Mouse (Mus musculus): ENCODE measurements around the gene Inpp4b. TPM values are rescaled to one million over a fixed set of nuclear protein-coding genes. Genes with fewer than 3 reads are reported as not detected.
A peak's percentile ranks its signal among the peaks of the same experiment; 100 is the strongest.

Gene Inpp4b
- polyA plus RNA-seq (2015; fragmentation: Nextera tagmentation; extraction: Ambion mirVana): 3.2 and 3.5 TPM in 2 replicates

GRCm38 (mm10) chr8:81342236-81342998 is at the start of gene Inpp4b:
TSS of gene Inpp4b (plus strand) at chr8:81342556.
- TF ChIP-seq CTCF (IDR thresholded peaks at IDR 0.05; ENCODE audit: low read depth) (no peak), EP300 (optimal IDR thresholded peaks at IDR 0.05) (no peak)
- H3K27ac ChIP-seq (replicated peaks): no peak within 1 kb of the TSS
- H3K27me3 ChIP-seq (ENCODE audit: control insufficient read depth, insufficient read depth, low read length): no peaks in the 10 kb centered on the region
- H3K4me1 ChIP-seq (replicated peaks; ENCODE audit: control insufficient read depth, insufficient read depth): 0 out of 2 replicates have a peak, but pooled peaks cover 2% of the 10 kb centered on the region
- 1% methylated on average over 43 of the region's 46 CpGs for WGBS
- peak; percentile 49 for DNase-seq (ENCODE audit: low spot score)
- peak within 1 kb of the TSS; percentile 54 for H3K4me3 ChIP-seq (ENCODE audit: low read depth, low read length)
- H3K36me3 ChIP-seq (ENCODE audit: control insufficient read depth, insufficient read depth, low read length): no peaks in the 10 kb centered on the region
- no peaks in the 10 kb centered on the region for H3K9me3 ChIP-seq (ENCODE audit: control insufficient read depth, low read length)
- H3K9ac ChIP-seq (ENCODE audit: low read length): peak within 1 kb of the TSS; percentile 53
- ATAC-seq (ENCODE audit: low FRiP score, low TSS enrichment): peak; percentile 72
- H3K4me2 ChIP-seq (replicated peaks; ENCODE audit: low read depth): peak within 1 kb of the TSS; percentile 92

GRCm38 (mm10) chr8:81335250-81335649 is 7.1 kb upstream of the Inpp4b start:
- Histone ChIP-seq H3K27me3 (ENCODE audit: control insufficient read depth, insufficient read depth, low read length) (no peaks in the 10 kb centered on the region), H3K4me2 (replicated peaks; ENCODE audit: low read depth) (no peak overlapping the region), H3K27ac (replicated peaks) (no peak overlapping the region), H3K4me3 (ENCODE audit: low read depth, low read length) (no peak overlapping the region), H3K4me1 (replicated peaks; ENCODE audit: control insufficient read depth, insufficient read depth) (no peaks in the 10 kb centered on the region), H3K9me3 (ENCODE audit: control insufficient read depth, low read length) (no peaks in the 10 kb centered on the region), H3K9ac (ENCODE audit: low read length) (no peak overlapping the region), H3K36me3 (ENCODE audit: control insufficient read depth, insufficient read depth, low read length) (no peaks in the 10 kb centered on the region)
- TF ChIP-seq EP300 (optimal IDR thresholded peaks at IDR 0.05) (no peak), CTCF (IDR thresholded peaks at IDR 0.05; ENCODE audit: low read depth) (no peak)
- no peak for ATAC-seq (ENCODE audit: low FRiP score, low TSS enrichment)
- 75% methylated on average over 2 of the region's 2 CpGs for WGBS
- no peak for DNase-seq (ENCODE audit: low spot score)

- H3K4me2 ChIP-seq (replicated peaks; ENCODE audit: low read depth): peak overlapping the region; percentile 92
- H3K9me3 ChIP-seq (ENCODE audit: control insufficient read depth, low read length): no peaks in the 10 kb centered on the region
- no peak overlapping the region for H3K9ac ChIP-seq (ENCODE audit: low read length)
- DNase-seq (ENCODE audit: low spot score): no peak
- H3K36me3 ChIP-seq (ENCODE audit: control insufficient read depth, insufficient read depth, low read length): no peaks in the 10 kb centered on the region
- no peak for ATAC-seq (ENCODE audit: low FRiP score, low TSS enrichment)
- H3K4me1 ChIP-seq (replicated peaks; ENCODE audit: control insufficient read depth, insufficient read depth): 0 out of 2 replicates have a peak, but pooled peaks cover 2% of the 10 kb centered on the region
- 47% methylated on average over 5 of the region's 5 CpGs for WGBS
- no peak overlapping the region for H3K27ac ChIP-seq (replicated peaks)
- H3K27me3 ChIP-seq (ENCODE audit: control insufficient read depth, insufficient read depth, low read length): no peaks in the 10 kb centered on the region
- TF ChIP-seq EP300 (optimal IDR thresholded peaks at IDR 0.05): no peak
- TF ChIP-seq CTCF (IDR thresholded peaks at IDR 0.05; ENCODE audit: low read depth): no peak
- H3K4me3 ChIP-seq (ENCODE audit: low read depth, low read length): no peak overlapping the region
Measured at GRCm38 (mm10) chr8:81341191-81341590, 1.2 kb upstream of the Inpp4b start.

- TF ChIP-seq EP300 (optimal IDR thresholded peaks at IDR 0.05) (no peak), CTCF (IDR thresholded peaks at IDR 0.05; ENCODE audit: low read depth) (peak; percentile 63)
- WGBS: under 1% methylated on average over 18 of the region's 23 CpGs
- Histone ChIP-seq H3K9me3 (ENCODE audit: control insufficient read depth, low read length) (no peaks in the 10 kb centered on the region), H3K27me3 (ENCODE audit: control insufficient read depth, insufficient read depth, low read length) (no peaks in the 10 kb centered on the region), H3K4me2 (replicated peaks; ENCODE audit: low read depth) (peak overlapping the region; percentile 92), H3K36me3 (ENCODE audit: control insufficient read depth, insufficient read depth, low read length) (no peaks in the 10 kb centered on the region), H3K4me1 (replicated peaks; ENCODE audit: control insufficient read depth, insufficient read depth) (0 out of 2 replicates have a peak, but pooled peaks cover 2% of the 10 kb centered on the region), H3K4me3 (ENCODE audit: low read depth, low read length) (peak overlapping the region; percentile 54), H3K9ac (ENCODE audit: low read length) (peak overlapping the region; percentile 53), H3K27ac (replicated peaks) (no peak overlapping the region)
- peak; percentile 64 for ATAC-seq (ENCODE audit: low FRiP score, low TSS enrichment)
- DNase-seq (ENCODE audit: low spot score): peak; percentile 66
Measured at GRCm38 (mm10) chr8:81341591-81342235, 643 bp upstream of the Inpp4b start.

- Histone ChIP-seq H3K4me1 (replicated peaks; ENCODE audit: control insufficient read depth, insufficient read depth) (0 out of 2 replicates have a peak, but pooled peaks cover 2% of the 10 kb centered on the region), H3K27ac (replicated peaks) (no peak overlapping the region), H3K36me3 (ENCODE audit: control insufficient read depth, insufficient read depth, low read length) (no peaks in the 10 kb centered on the region), H3K4me3 (ENCODE audit: low read depth, low read length) (peak overlapping the region; percentile 54), H3K4me2 (replicated peaks; ENCODE audit: low read depth) (peak overlapping the region; percentile 92), H3K9me3 (ENCODE audit: control insufficient read depth, low read length) (no peaks in the 10 kb centered on the region), H3K27me3 (ENCODE audit: control insufficient read depth, insufficient read depth, low read length) (no peaks in the 10 kb centered on the region), H3K9ac (ENCODE audit: low read length) (peak overlapping the region; percentile 53; the same call in 1 of the 2 replicates)
- 37% methylated on average over 3 of the region's 3 CpGs for WGBS
- no peak for TF ChIP-seq CTCF (IDR thresholded peaks at IDR 0.05; ENCODE audit: low read depth)
- no peak for TF ChIP-seq EP300 (optimal IDR thresholded peaks at IDR 0.05)
- DNase-seq (ENCODE audit: low spot score) (no peak), ATAC-seq (ENCODE audit: low FRiP score, low TSS enrichment) (no peak)
Measured at GRCm38 (mm10) chr8:81342999-81343302, 595 bp downstream of the Inpp4b start.

Measured in stomach, postnatal 0 days (tissue).